Mouse (Mus musculus): ENCODE data around the gene Cadm4.
"Not testable (repeated sequence)": the region's sequence is repeated elsewhere in the genome, so short reads cannot be mapped to it uniquely, and the experiment has no call there.

Cadm4 gene

GRCm38 (mm10) chr7:24466835-24467234, 15.0 kb upstream of the Cadm4 start:
- no peak for DNase-seq (ENCODE audit: inconsistent age in 2 of 2, low spot score in 1 of 2)

GRCm38 (mm10) chr7:24467886-24468285, 13.9 kb upstream of the Cadm4 start:
- no peak for DNase-seq (ENCODE audit: inconsistent age in 2 of 2, low spot score in 1 of 2)

- DNase-seq (ENCODE audit: inconsistent age in 2 of 2, low spot score in 1 of 2): no peak
These were observed 12.7 kb upstream of the Cadm4 start for GRCm38 (mm10) chr7:24469126-24469525.

- peak; percentile 87 to 91 for DNase-seq (ENCODE audit: inconsistent age in 2 of 2, low spot score in 1 of 2)
These were observed 11.5 kb upstream of the Cadm4 start for GRCm38 (mm10) chr7:24470356-24470755.

GRCm38 (mm10) chr7:24472442-24472841, 9.4 kb upstream of the Cadm4 start:
- DNase-seq (ENCODE audit: inconsistent age in 2 of 2, low spot score in 1 of 2): no peak

GRCm38 (mm10) chr7:24472937-24473336, 8.9 kb upstream of the Cadm4 start:
- DNase-seq (ENCODE audit: inconsistent age in 2 of 2, low spot score in 1 of 2): peak in 1 of 2 experiments; percentile 64

- peak; percentile 62 to 86 for DNase-seq (ENCODE audit: inconsistent age in 2 of 2, low spot score in 1 of 2)
These were observed 7.8 kb upstream of the Cadm4 start for GRCm38 (mm10) chr7:24473913-24474529.

- DNase-seq (ENCODE audit: inconsistent age in 2 of 2, low spot score in 1 of 2): no peak
These were observed 6.9 kb upstream of the Cadm4 start for GRCm38 (mm10) chr7:24474811-24475506.

- DNase-seq (ENCODE audit: inconsistent age in 2 of 2, low spot score in 1 of 2): no peak
These were observed 5.5 kb upstream of the Cadm4 start for GRCm38 (mm10) chr7:24476338-24476737.

GRCm38 (mm10) chr7:24476856-24477255, 5.0 kb upstream of the Cadm4 start:
- no peak for DNase-seq (ENCODE audit: inconsistent age in 2 of 2, low spot score in 1 of 2)

GRCm38 (mm10) chr7:24478911-24479310, 2.9 kb upstream of the Cadm4 start:
- no peak for DNase-seq (ENCODE audit: inconsistent age in 2 of 2, low spot score in 1 of 2)

GRCm38 (mm10) chr7:24479685-24480084, 2.1 kb upstream of the Cadm4 start:
- no peak for DNase-seq (ENCODE audit: inconsistent age in 2 of 2, low spot score in 1 of 2)

GRCm38 (mm10) chr7:24480121-24480941, 1.5 kb upstream of the Cadm4 start:
- DNase-seq (ENCODE audit: inconsistent age in 2 of 2, low spot score in 1 of 2): no peak

- no peak for DNase-seq (ENCODE audit: inconsistent age in 2 of 2, low spot score in 1 of 2)
These were observed 793 bp upstream of the Cadm4 start for GRCm38 (mm10) chr7:24480986-24481473.

- DNase-seq (ENCODE audit: inconsistent age in 2 of 2, low spot score in 1 of 2): no peak
These were observed 591 bp downstream of the Cadm4 start for GRCm38 (mm10) chr7:24482208-24483020.

GRCm38 (mm10) chr7:24483291-24483690, 1.5 kb downstream of the Cadm4 start:
- DNase-seq (ENCODE audit: inconsistent age in 2 of 2, low spot score in 1 of 2): not testable (repeated sequence)

GRCm38 (mm10) chr7:24485481-24485880, 3.7 kb downstream of the Cadm4 start:
- no peak for DNase-seq (ENCODE audit: inconsistent age in 2 of 2, low spot score in 1 of 2)

GRCm38 (mm10) chr7:24486654-24487130, 4.9 kb downstream of the Cadm4 start:
- no peak for DNase-seq (ENCODE audit: inconsistent age in 2 of 2, low spot score in 1 of 2)

GRCm38 (mm10) chr7:24487403-24487802, 5.6 kb downstream of the Cadm4 start:
- no peak for DNase-seq (ENCODE audit: inconsistent age in 2 of 2, low spot score in 1 of 2)

GRCm38 (mm10) chr7:24488303-24488702, 6.5 kb downstream of the Cadm4 start:
- no peak for DNase-seq (ENCODE audit: inconsistent age in 2 of 2, low spot score in 1 of 2)
